Mouse (Mus musculus) midbrain, embryonic 13.5 days (tissue): ENCODE measurements at regions not wholly inside any gene's neighbourhood (a gene's known extent, or its start where the extent isn't known, plus 50 kb on each side); places are given as distances from the start of the nearest gene placed in this dataset.
A peak's percentile ranks its signal among the peaks of the same experiment; 100 is the strongest.

ENCODE experiments used
- ATAC-seq: fragments of 200-750 bp; cut with Nextera tagmentation; 2 replicates; pipeline ENCODE4 v1.8.0; 2017; ENCODE audit warnings: mild to moderate bottlenecking, moderate TSS enrichment, moderate library complexity
- H3K27ac ChIP-seq: fragments of 300-500 bp; sonication (generic); 2 replicates; pipeline ENCODE4 v1.5.1; 2015; ENCODE audit warnings: inconsistent platforms, mild to moderate bottlenecking, moderate library complexity
- H3K27me3 ChIP-seq: fragments of 300-500 bp; sonication (generic); 2 replicates; pipeline ENCODE4 v1.6.1; 2015; ENCODE audit warnings: mild to moderate bottlenecking, inconsistent platforms
- H3K36me3 ChIP-seq: fragments of 300-500 bp; sonication (generic); 2 replicates; pipeline ENCODE4 v1.6.1; 2015; ENCODE audit warnings: mild to moderate bottlenecking, inconsistent platforms
- H3K4me1 ChIP-seq: fragments of 300-500 bp; sonication (generic); replicated peaks from 2 replicates; pipeline ENCODE4 v1.6.1; 2015; ENCODE audit warnings: inconsistent platforms
- H3K4me2 ChIP-seq: fragments of 300-500 bp; sonication (generic); replicated peaks from 2 replicates; pipeline ENCODE4 v1.6.1; 2015; ENCODE audit warnings: moderate library complexity, mild to moderate bottlenecking, inconsistent platforms
- H3K4me3 ChIP-seq: fragments of 300-500 bp; sonication (generic); replicated peaks from 2 replicates; pipeline ENCODE4 v1.5.1; 2015; ENCODE audit warnings: mild to moderate bottlenecking, inconsistent platforms
- H3K9ac ChIP-seq: fragments of 300-500 bp; sonication (generic); replicated peaks from 2 replicates; pipeline ENCODE4 v1.6.1; 2015; ENCODE audit warnings: mild to moderate bottlenecking, inconsistent platforms
- H3K9me3 ChIP-seq: fragments of 300-500 bp; sonication (generic); 2 replicates; pipeline ENCODE4 v1.6.1; 2016; ENCODE audit warnings: mild to moderate bottlenecking, inconsistent platforms
- WGBS: fragments of 180-500 bp; shearing (Covaris S2); methylation state at CpG from one replicate; pipeline ENCODE4 v1.1.7; 2015; 5-methylcytosine and 5-hydroxymethylcytosine counted together

GRCm38 (mm10) chr17:9929448-9930088 is 260.1 kb upstream of the Pabpc6 start:
- peak; percentile 78 for ATAC-seq
- 40% methylated on average over 8 of the region's 8 CpGs for WGBS
- peak overlapping the region; percentile 25 for H3K27ac ChIP-seq

GRCm38 (mm10) chr17:9927724-9928123 is 258.2 kb upstream of the Pabpc6 start:
- H3K27me3 ChIP-seq, result no peaks in the 10 kb centered on the region
- peaks cover 30% of the 10 kb centered on the region for H3K4me1 ChIP-seq
- no peak overlapping the region for H3K4me3 ChIP-seq
- peak overlapping the region; percentile 60; the same call in 1 of the 2 replicates for H3K27ac ChIP-seq
- WGBS, result 44% methylated on average over 8 of the region's 8 CpGs
- H3K36me3 ChIP-seq, result no peaks in the 10 kb centered on the region
- ATAC-seq, result no peak
- no peak overlapping the region for H3K9ac ChIP-seq
- H3K4me2 ChIP-seq, result no peak overlapping the region
- H3K9me3 ChIP-seq, result no peaks in the 10 kb centered on the region

More at GRCm38 (mm10) chr17:9929448-9930088, 260.1 kb upstream of the Pabpc6 start:
- Histone ChIP-seq H3K4me3 (no peak overlapping the region), H3K4me2 (no peak overlapping the region), H3K27me3 (0 out of 2 replicates have a peak, but pooled peaks cover 2% of the 10 kb centered on the region), H3K36me3 (no peaks in the 10 kb centered on the region), H3K9ac (no peak overlapping the region), H3K4me1 (peaks cover 30% of the 10 kb centered on the region), H3K9me3 (no peaks in the 10 kb centered on the region)

GRCm38 (mm10) chr17:9926308-9926707 is 256.8 kb upstream of the Pabpc6 start:
- Histone ChIP-seq H3K9ac (no peak overlapping the region), H3K4me3 (no peak overlapping the region), H3K9me3 (no peaks in the 10 kb centered on the region), H3K4me2 (no peak overlapping the region), H3K36me3 (no peaks in the 10 kb centered on the region), H3K27me3 (no peaks in the 10 kb centered on the region), H3K27ac (no peak overlapping the region), H3K4me1 (peaks cover 30% of the 10 kb centered on the region)
- ATAC-seq, result no peak
- 68% methylated on average over 4 of the region's 4 CpGs for WGBS

GRCm38 (mm10) chr17:9921326-9921725 is 251.8 kb upstream of the Pabpc6 start:
- Histone ChIP-seq H3K4me1 (no peaks in the 10 kb centered on the region), H3K9ac (no peak overlapping the region), H3K27ac (no peak overlapping the region), H3K9me3 (no peaks in the 10 kb centered on the region), H3K4me2 (no peak overlapping the region), H3K4me3 (no peak overlapping the region), H3K27me3 (no peaks in the 10 kb centered on the region), H3K36me3 (no peaks in the 10 kb centered on the region)
- 96% methylated on average over 2 of the region's 2 CpGs for WGBS
- no peak for ATAC-seq

- no peak overlapping the region for H3K4me2 ChIP-seq
- no peaks in the 10 kb centered on the region for H3K4me1 ChIP-seq
- H3K9me3 ChIP-seq, result no peaks in the 10 kb centered on the region
- no peak overlapping the region for H3K27ac ChIP-seq
- no peak overlapping the region for H3K9ac ChIP-seq
- H3K36me3 ChIP-seq, result no peaks in the 10 kb centered on the region
- ATAC-seq, result no peak
- H3K4me3 ChIP-seq, result no peak overlapping the region
- WGBS, result 14% methylated on average over 2 of the region's 2 CpGs
- H3K27me3 ChIP-seq, result 0 out of 2 replicates have a peak, but pooled peaks cover 3% of the 10 kb centered on the region
These were observed 247.5 kb upstream of the Pabpc6 start for GRCm38 (mm10) chr17:9917031-9917430.

GRCm38 (mm10) chr17:9910856-9911255 is 241.3 kb upstream of the Pabpc6 start:
- Histone ChIP-seq H3K4me2 (no peak overlapping the region), H3K9me3 (no peaks in the 10 kb centered on the region), H3K27me3 (peaks cover 16% of the 10 kb centered on the region; the same call in 1 of the 2 replicates), H3K4me3 (no peak overlapping the region), H3K4me1 (peaks cover 13% of the 10 kb centered on the region), H3K27ac (no peak overlapping the region), H3K9ac (no peak overlapping the region), H3K36me3 (no peaks in the 10 kb centered on the region)
- 91% methylated on average over 2 of the region's 2 CpGs for WGBS
- ATAC-seq, result no peak

- H3K4me3 ChIP-seq, result no peak overlapping the region
- H3K4me1 ChIP-seq, result peaks cover 43% of the 10 kb centered on the region
- no peak overlapping the region for H3K4me2 ChIP-seq
- H3K9me3 ChIP-seq, result no peaks in the 10 kb centered on the region
- no peak overlapping the region for H3K9ac ChIP-seq
- H3K27ac ChIP-seq, result peak overlapping the region; percentile 85
- H3K27me3 ChIP-seq, result peaks cover 18% of the 10 kb centered on the region; the same call in 1 of the 2 replicates
- H3K36me3 ChIP-seq, result no peaks in the 10 kb centered on the region
- 15% methylated on average over 1 of the region's 1 CpGs for WGBS
- ATAC-seq, result no peak
These were observed 237.6 kb upstream of the Pabpc6 start for GRCm38 (mm10) chr17:9907077-9907476.

GRCm38 (mm10) chr17:9905501-9906462 is 236.3 kb upstream of the Pabpc6 start:
- WGBS, result under 1% methylated on average over 12 of the region's 12 CpGs
- H3K9ac ChIP-seq, result 0 out of 2 replicates have a peak overlapping the region, but pooled peaks have one; percentile 11

GRCm38 (mm10) chr17:9904525-9904991 is 235.0 kb upstream of the Pabpc6 start:
- Histone ChIP-seq H3K4me2 (peak overlapping the region; percentile 47), H3K4me1 (peaks cover 43% of the 10 kb centered on the region), H3K9ac (no peak overlapping the region), H3K9me3 (no peaks in the 10 kb centered on the region), H3K4me3 (no peak overlapping the region), H3K27me3 (peaks cover 14% of the 10 kb centered on the region), H3K27ac (peak overlapping the region; percentile 85), H3K36me3 (no peaks in the 10 kb centered on the region)
- ATAC-seq, result no peak
- 3% methylated on average over 6 of the region's 6 CpGs for WGBS

More at GRCm38 (mm10) chr17:9905501-9906462, 236.3 kb upstream of the Pabpc6 start:
- Histone ChIP-seq H3K9me3 (no peaks in the 10 kb centered on the region), H3K27ac (peak overlapping the region; percentile 85), H3K4me1 (peaks cover 43% of the 10 kb centered on the region), H3K36me3 (no peaks in the 10 kb centered on the region), H3K4me2 (peak overlapping the region; percentile 47), H3K27me3 (peaks cover 16% of the 10 kb centered on the region), H3K4me3 (peak overlapping the region; percentile 20)
- peak; percentile 93 for ATAC-seq

GRCm38 (mm10) chr17:9903313-9903712 is 233.8 kb upstream of the Pabpc6 start:
- no peak overlapping the region for H3K9ac ChIP-seq
- H3K27ac ChIP-seq, result peak overlapping the region; percentile 47
- no peaks in the 10 kb centered on the region for H3K9me3 ChIP-seq
- peaks cover 9% of the 10 kb centered on the region for H3K27me3 ChIP-seq
- H3K4me1 ChIP-seq, result peaks cover 43% of the 10 kb centered on the region
- 37% methylated on average over 4 of the region's 4 CpGs for WGBS
- H3K4me2 ChIP-seq, result no peak overlapping the region
- no peaks in the 10 kb centered on the region for H3K36me3 ChIP-seq
- H3K4me3 ChIP-seq, result no peak overlapping the region
- no peak for ATAC-seq

- no peak overlapping the region for H3K27ac ChIP-seq
- peaks cover 21% of the 10 kb centered on the region for H3K4me1 ChIP-seq
- H3K4me2 ChIP-seq, result no peak overlapping the region
- no peak overlapping the region for H3K9ac ChIP-seq
- H3K36me3 ChIP-seq, result no peaks in the 10 kb centered on the region
- H3K9me3 ChIP-seq, result no peaks in the 10 kb centered on the region
- WGBS, result 63% methylated on average over 2 of the region's 2 CpGs
- peaks cover 2% of the 10 kb centered on the region for H3K27me3 ChIP-seq
- ATAC-seq, result no peak
- no peak overlapping the region for H3K4me3 ChIP-seq
These were observed 227.4 kb upstream of the Pabpc6 start for GRCm38 (mm10) chr17:9896964-9897363.

GRCm38 (mm10) chr17:9895686-9896082 is 226.2 kb upstream of the Pabpc6 start:
- Histone ChIP-seq H3K27ac (no peak overlapping the region), H3K9me3 (no peaks in the 10 kb centered on the region), H3K4me1 (peaks cover 21% of the 10 kb centered on the region), H3K9ac (no peak overlapping the region), H3K36me3 (no peaks in the 10 kb centered on the region), H3K4me3 (no peak overlapping the region), H3K4me2 (no peak overlapping the region), H3K27me3 (no peaks in the 10 kb centered on the region)
- no peak for ATAC-seq
- WGBS, result 86% methylated on average over 7 of the region's 7 CpGs
